Mouse (Mus musculus): ENCODE measurements around the gene Zfp46.

The Zfp46 gene

DNA sequence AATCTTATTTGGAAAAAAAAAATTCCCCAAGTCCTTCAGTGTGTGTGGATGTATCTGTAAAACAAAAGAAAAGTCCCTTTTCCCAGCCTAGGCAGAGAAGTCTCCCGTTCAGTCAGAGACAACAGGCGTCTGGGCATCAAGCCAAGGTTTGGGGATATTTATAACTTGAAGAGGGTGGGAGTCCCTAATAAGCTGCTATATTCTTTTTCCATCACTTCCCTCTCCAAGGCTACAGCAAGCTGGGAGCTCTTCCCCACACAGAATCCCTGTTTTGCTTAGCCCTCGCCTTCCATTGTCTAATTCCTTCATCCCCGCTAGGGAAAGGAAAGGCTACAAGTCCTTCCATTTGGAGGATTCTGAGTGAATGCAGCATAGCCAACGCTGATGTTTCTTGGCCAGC is at the start of gene Zfp46:
Zfp46 (plus strand) TSS at position 229 of the 400 bp plus-strand sequence.
- no peak for DNase-seq (ENCODE audit: low read depth, low spot score)

DNA sequence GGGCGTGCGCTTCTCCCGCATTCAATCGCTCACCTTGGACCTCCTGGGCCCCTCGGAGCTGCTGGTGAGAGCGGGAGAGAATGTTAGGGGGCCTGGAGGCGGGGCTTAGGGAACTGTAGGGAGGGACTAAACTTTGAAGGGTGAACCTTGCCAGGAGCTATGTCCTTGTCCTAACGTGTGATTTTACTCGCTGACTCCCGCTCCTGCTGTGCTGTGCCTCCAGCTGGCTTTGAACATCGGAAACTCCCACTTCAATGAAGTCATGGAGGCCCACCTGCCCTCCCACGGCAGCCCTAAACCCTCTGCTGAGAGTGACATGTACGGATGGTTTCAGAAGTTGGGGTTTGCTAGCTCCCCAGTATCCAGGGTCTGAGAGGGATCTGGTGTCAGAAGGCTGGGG is 45.8 kb upstream of the Zfp46 start:
- no peak for DNase-seq (ENCODE audit: low read depth, low spot score)

GRCm38 (mm10) chr4:136239111-136239510 is 45.4 kb upstream of the Zfp46 start:
- DNase-seq (ENCODE audit: low read depth, low spot score) = no peak

- peak; percentile 73 for DNase-seq (ENCODE audit: low read depth, low spot score)
These were observed 44.9 kb upstream of the Zfp46 start for GRCm38 (mm10) chr4:136239622-136240021.

DNA sequence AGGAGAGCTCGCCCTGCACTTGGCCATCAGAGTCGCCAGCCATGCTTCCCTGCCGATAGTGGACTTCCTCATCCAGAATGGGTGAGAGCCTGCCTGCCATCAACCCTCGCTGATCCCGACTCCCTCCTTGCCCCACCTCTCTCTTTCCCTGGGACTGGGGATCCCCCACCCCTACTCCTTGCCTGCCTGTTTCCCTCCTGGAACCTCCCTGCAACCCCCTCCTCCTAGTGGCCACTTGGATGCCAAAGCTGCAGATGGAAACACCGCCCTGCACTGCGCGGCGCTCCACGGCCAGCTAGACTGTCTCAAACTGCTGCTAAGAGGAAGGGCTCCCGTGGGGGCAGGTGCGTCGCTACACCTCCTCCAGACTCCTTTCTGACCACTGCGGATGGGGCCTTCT is 44.4 kb upstream of the Zfp46 start:
- DNase-seq (ENCODE audit: low read depth, low spot score) = no peak

- DNase-seq (ENCODE audit: low read depth, low spot score) = no peak
These were observed 43.5 kb upstream of the Zfp46 start for GRCm38 (mm10) chr4:136240955-136241354.

GRCm38 (mm10) chr4:136242065-136242703 is 42.3 kb upstream of the Zfp46 start:
- DNase-seq (ENCODE audit: low read depth, low spot score) = peak; percentile 49

GRCm38 (mm10) chr4:136242728-136243127 is 41.8 kb upstream of the Zfp46 start:
- no peak for DNase-seq (ENCODE audit: low read depth, low spot score)

DNA sequence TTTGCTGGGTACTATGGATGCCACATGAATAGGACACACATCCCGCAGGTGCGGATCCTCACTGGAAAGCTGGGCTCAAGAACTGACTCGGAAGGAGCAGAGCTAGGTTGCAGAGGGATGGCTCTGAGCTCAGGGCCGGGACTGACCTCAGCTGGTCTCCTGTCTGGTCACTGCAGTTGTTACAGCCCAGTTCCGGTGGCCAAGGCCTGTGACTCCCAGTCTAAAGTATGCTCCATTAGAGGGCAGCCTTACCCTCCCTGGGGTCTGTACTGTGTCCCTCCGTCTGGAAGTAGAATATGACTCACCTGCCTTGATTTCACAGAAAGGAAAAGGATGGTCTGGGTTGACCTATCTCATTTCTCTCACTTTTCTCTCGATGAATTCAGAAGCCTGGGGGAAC is 40.3 kb upstream of the Zfp46 start:
- DNase-seq (ENCODE audit: low read depth, low spot score) = no peak

DNA sequence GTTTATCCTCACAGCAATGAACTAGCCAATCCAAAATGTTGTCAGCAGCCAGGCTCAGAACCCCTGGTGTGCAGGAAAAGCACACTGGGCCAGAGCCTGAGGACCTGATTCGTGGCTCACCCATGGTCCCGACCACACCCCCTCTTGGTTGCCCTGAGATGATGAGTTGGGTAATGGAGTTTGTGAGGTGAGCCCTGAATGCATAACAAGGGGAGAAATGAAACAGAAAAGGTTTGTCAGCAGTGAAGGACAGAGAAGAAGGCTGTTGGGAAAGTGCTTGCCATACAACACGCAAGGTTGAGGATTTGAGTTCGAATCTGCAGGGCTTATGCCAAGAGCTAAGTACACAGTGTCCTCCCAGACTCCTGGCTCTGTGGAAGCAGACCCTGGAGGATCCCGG is 38.8 kb upstream of the Zfp46 start:
- DNase-seq (ENCODE audit: low read depth, low spot score) = no peak

- no peak for DNase-seq (ENCODE audit: low read depth, low spot score)
These were observed 37.9 kb upstream of the Zfp46 start for GRCm38 (mm10) chr4:136246568-136246969.

GRCm38 (mm10) chr4:136247386-136247728 is 37.1 kb upstream of the Zfp46 start:
- no peak for DNase-seq (ENCODE audit: low read depth, low spot score)

DNA sequence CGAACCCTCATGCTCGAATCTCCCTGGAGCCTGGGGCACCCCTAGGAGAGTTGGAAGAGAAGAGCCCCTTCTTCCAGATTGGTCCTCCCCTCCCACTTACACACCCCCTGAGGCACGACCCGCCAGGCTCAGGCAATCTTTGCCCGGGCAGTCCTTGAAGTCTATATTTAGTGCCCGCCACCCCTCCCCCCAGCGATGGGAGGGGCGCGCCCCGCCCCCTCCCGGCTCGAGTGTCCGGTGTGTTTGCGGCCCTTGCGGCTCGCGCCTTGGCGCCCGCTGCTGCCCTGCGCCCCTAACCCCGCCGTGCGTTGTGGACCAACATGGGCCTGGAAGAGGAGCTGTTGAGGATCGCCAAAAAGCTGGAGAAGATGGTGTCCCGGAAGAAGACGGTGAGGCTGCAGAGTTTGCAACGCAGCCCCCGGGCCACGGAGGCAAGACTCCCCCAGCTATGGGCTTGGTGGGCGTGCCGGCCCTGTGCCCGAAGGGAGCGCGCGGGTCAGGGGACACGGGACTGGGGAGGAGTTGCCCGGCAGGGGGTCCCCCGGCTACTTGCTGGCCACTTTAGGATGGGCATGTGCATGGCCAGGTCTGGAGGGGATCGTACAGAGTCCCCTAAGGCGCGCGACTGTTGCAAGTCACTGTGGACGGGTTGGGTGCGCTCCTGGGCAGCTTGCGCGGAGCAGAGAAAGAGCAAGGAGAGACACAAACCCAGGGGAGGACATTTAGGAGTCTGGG is 36.6 kb upstream of the Zfp46 start, which contains the start of gene Tcea3:
Tcea3 (plus strand) TSS at position 1 of the 735 bp plus-strand sequence.
- DNase-seq (ENCODE audit: low read depth, low spot score) = no peak

DNA sequence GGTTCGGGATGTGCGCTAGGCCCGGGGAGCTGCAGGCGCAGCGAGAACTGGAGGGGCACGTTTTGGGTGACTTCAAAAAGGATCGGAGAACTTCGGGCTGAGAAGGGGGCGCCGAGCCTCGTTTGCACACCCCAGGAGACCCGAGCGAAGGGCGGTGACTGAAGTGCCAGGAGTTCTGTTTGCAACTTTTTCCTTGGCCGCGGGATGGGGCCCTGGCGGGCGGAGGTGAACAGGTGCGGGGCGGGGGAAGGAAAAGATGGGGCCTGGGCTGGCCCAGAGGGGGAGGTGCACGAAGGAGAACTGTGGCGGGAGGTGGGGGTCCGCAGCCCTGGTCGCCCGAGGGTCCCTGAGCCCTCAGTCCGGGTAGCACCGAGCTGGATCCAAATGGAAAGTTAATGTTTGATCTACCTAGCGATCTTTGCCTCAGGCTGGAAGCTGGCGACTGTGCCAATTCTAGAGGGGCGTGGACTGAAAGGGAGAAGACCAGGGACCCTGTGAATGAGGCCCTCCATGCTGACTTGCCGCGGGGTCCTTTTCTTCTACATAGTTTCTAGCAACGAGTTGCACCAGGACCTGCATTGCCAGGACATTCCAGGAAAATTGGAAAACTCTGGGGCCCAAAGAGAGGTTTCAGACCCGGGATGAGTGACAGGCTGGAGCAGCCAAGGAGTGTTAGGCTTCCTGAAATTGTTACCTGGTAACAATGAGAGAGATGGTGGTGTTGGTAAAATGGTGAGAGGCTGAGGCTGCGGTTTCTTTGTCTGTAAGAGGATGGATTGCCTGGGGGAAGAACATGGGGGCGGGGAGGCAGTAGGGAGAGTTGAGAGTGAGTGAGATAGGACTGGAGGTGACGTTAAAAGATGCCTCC is 35.8 kb upstream of the Zfp46 start:
- DNase-seq (ENCODE audit: low read depth, low spot score) = no peak

DNA sequence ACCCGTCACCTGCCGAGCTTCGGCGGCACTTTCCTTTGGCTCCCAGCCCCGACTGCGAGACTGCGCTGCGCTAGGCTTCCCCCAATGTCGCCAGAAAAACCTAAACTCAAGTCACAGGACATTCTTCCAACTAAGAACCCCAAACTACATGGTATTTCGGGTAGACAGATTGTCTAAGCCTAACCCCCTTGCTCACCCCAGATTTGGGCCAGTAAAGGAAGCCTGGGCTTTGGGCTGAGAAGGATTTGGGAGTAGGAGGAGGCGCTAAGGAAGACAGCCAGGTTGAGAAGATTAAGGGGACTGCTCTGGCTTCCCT is 35.2 kb upstream of the Zfp46 start:
- DNase-seq (ENCODE audit: low read depth, low spot score) = no peak

GRCm38 (mm10) chr4:136249780-136250179 is 34.7 kb upstream of the Zfp46 start:
- DNase-seq (ENCODE audit: low read depth, low spot score) = no peak

- no peak for DNase-seq (ENCODE audit: low read depth, low spot score)
These were observed 28.6 kb upstream of the Zfp46 start for GRCm38 (mm10) chr4:136255919-136256318.

GRCm38 (mm10) chr4:136256696-136257095 is 27.8 kb upstream of the Zfp46 start:
- DNase-seq (ENCODE audit: low read depth, low spot score) = no peak

- no peak for DNase-seq (ENCODE audit: low read depth, low spot score)
These were observed 24.6 kb upstream of the Zfp46 start for GRCm38 (mm10) chr4:136259916-136260315.

GRCm38 (mm10) chr4:136260491-136261180 is 23.8 kb upstream of the Zfp46 start:
- DNase-seq (ENCODE audit: low read depth, low spot score) = peak; percentile 69

DNA sequence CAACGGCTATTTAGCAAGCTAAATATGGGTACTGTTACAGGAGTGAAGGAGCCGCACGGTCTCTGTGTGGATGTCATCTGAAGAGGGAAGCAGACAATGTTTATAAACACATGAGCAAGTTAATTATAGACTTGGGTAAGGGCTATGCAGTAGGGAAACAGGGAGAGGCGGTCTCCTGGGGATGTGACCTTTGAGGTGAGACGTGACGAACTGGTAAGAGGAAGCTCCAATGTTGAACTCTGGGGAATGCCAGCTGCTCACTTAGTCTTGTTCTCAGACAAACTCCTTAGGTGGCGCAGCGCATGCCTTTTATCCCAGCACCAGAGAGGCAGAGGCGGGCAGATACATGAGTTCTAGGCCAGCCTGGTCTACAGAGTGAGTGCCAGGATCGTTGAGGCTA is 22.6 kb upstream of the Zfp46 start:
- DNase-seq (ENCODE audit: low read depth, low spot score) = no peak

DNA sequence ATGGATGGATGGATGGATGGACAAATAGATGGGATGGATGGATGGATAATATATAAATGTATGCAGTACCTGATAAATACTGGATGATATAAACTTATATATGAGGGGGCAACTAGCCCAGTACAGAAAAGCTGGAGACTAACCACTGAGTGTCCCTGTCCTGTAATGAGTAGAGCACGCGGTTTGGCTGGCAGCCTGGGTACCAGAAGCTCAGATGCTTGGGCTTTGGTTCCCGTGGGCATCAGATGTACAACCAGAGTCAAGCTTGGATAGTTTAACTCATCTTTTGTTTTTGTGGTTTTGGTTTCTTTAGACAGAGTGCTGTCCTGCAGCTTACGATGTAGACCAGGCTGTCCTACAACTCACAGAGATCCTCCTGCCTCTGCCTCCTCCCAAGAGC is 20.9 kb upstream of the Zfp46 start:
- no peak for DNase-seq (ENCODE audit: low read depth, low spot score)

Measured in A20 (cell line).